Mouse (Mus musculus): ENCODE measurements around the gene Tuba3a. TPM values are rescaled to one million over a fixed set of nuclear protein-coding genes. Genes with fewer than 3 reads are reported as not detected.
"Not testable (repeated sequence)": the region's sequence is repeated elsewhere in the genome, so short reads cannot be mapped to it uniquely, and the experiment has no call there.

The Tuba3a gene
- polyA plus RNA-seq, 1 experiment from 2014 or later, result 0.10 TPM

GRCm38 (mm10) chr6:125297149-125297820 lies 11.4 kb upstream of the Tuba3a start:
- no peak for ATAC-seq
- Histone ChIP-seq H3K27me3 (replicated peaks; ENCODE audit: control insufficient read depth, insufficient read depth, low read length) (no peaks in the 10 kb centered on the region), H3K4me2 (ENCODE audit: low read length) (no peak overlapping the region), H3K4me3 (ENCODE audit: low read length) (no peak overlapping the region), H3K9me3 (ENCODE audit: control insufficient read depth, low read length) (no peaks in the 10 kb centered on the region; the same call in 1 of the 2 replicates), H3K27ac (ENCODE audit: low read depth, low read length) (no peak overlapping the region), H3K9ac (ENCODE audit: low read depth, low read length) (no peak overlapping the region), H3K4me1 (ENCODE audit: control insufficient read depth, insufficient read depth, low read depth, low read length) (no peaks in the 10 kb centered on the region), H3K36me3 (ENCODE audit: control insufficient read depth, insufficient read depth, low read length) (no peaks in the 10 kb centered on the region)
- 83% methylated on average over 5 of the region's 5 CpGs for WGBS

GRCm38 (mm10) chr6:125294049-125294448 lies 8.2 kb upstream of the Tuba3a start:
- Histone ChIP-seq H3K27me3 (replicated peaks; ENCODE audit: control insufficient read depth, insufficient read depth, low read length) (no peaks in the 10 kb centered on the region), H3K4me3 (ENCODE audit: low read length) (no peak overlapping the region), H3K4me2 (ENCODE audit: low read length) (no peak overlapping the region), H3K36me3 (ENCODE audit: control insufficient read depth, insufficient read depth, low read length) (no peaks in the 10 kb centered on the region), H3K9ac (ENCODE audit: low read depth, low read length) (no peak overlapping the region), H3K4me1 (ENCODE audit: control insufficient read depth, insufficient read depth, low read depth, low read length) (no peaks in the 10 kb centered on the region), H3K9me3 (ENCODE audit: control insufficient read depth, low read length) (no peaks in the 10 kb centered on the region; the same call in 1 of the 2 replicates), H3K27ac (ENCODE audit: low read depth, low read length) (no peak overlapping the region)
- 89% methylated on average over 4 of the region's 4 CpGs for WGBS
- no peak for ATAC-seq

- 94% methylated on average over 7 of the region's 7 CpGs for WGBS
- no peaks in the 10 kb centered on the region for H3K36me3 ChIP-seq (ENCODE audit: control insufficient read depth, insufficient read depth, low read length)
- ATAC-seq, result no peak
Measured at GRCm38 (mm10) chr6:125292256-125292655, 6.4 kb upstream of the Tuba3a start.

GRCm38 (mm10) chr6:125291329-125291728 lies 5.5 kb upstream of the Tuba3a start:
- H3K4me2 ChIP-seq (ENCODE audit: low read length), result no peak overlapping the region
- H3K9ac ChIP-seq (ENCODE audit: low read depth, low read length), result no peak overlapping the region
- H3K4me1 ChIP-seq (ENCODE audit: control insufficient read depth, insufficient read depth, low read depth, low read length), result no peaks in the 10 kb centered on the region
- H3K36me3 ChIP-seq (ENCODE audit: control insufficient read depth, insufficient read depth, low read length), result no peaks in the 10 kb centered on the region
- H3K9me3 ChIP-seq (ENCODE audit: control insufficient read depth, low read length), result no peaks in the 10 kb centered on the region; the same call in 1 of the 2 replicates
- H3K4me3 ChIP-seq (ENCODE audit: low read length), result no peak overlapping the region
- WGBS, result 84% methylated on average over 4 of the region's 4 CpGs
- no peak for ATAC-seq
- no peak overlapping the region for H3K27ac ChIP-seq (ENCODE audit: low read depth, low read length)
- no peaks in the 10 kb centered on the region for H3K27me3 ChIP-seq (replicated peaks; ENCODE audit: control insufficient read depth, insufficient read depth, low read length)

More at GRCm38 (mm10) chr6:125292256-125292655, 6.4 kb upstream of the Tuba3a start:
- Histone ChIP-seq H3K4me1 (ENCODE audit: control insufficient read depth, insufficient read depth, low read depth, low read length) (no peaks in the 10 kb centered on the region), H3K9ac (ENCODE audit: low read depth, low read length) (no peak overlapping the region), H3K4me2 (ENCODE audit: low read length) (no peak overlapping the region), H3K4me3 (ENCODE audit: low read length) (no peak overlapping the region), H3K27me3 (replicated peaks; ENCODE audit: control insufficient read depth, insufficient read depth, low read length) (no peaks in the 10 kb centered on the region), H3K27ac (ENCODE audit: low read depth, low read length) (no peak overlapping the region), H3K9me3 (ENCODE audit: control insufficient read depth, low read length) (no peaks in the 10 kb centered on the region; the same call in 1 of the 2 replicates)

- Histone ChIP-seq H3K4me2 (ENCODE audit: low read length) (no peak overlapping the region), H3K4me3 (ENCODE audit: low read length) (no peak overlapping the region), H3K9me3 (ENCODE audit: control insufficient read depth, low read length) (no peaks in the 10 kb centered on the region; the same call in 1 of the 2 replicates), H3K27ac (ENCODE audit: low read depth, low read length) (no peak overlapping the region), H3K4me1 (ENCODE audit: control insufficient read depth, insufficient read depth, low read depth, low read length) (no peaks in the 10 kb centered on the region), H3K36me3 (ENCODE audit: control insufficient read depth, insufficient read depth, low read length) (no peaks in the 10 kb centered on the region), H3K27me3 (replicated peaks; ENCODE audit: control insufficient read depth, insufficient read depth, low read length) (no peaks in the 10 kb centered on the region), H3K9ac (ENCODE audit: low read depth, low read length) (no peak overlapping the region)
- ATAC-seq, result no peak
- WGBS, result 75% methylated on average over 5 of the region's 5 CpGs
Measured at GRCm38 (mm10) chr6:125288730-125289129, 2.9 kb upstream of the Tuba3a start.

- Histone ChIP-seq H3K9ac (ENCODE audit: low read depth, low read length) (no peak overlapping the region), H3K4me2 (ENCODE audit: low read length) (no peak overlapping the region), H3K27me3 (replicated peaks; ENCODE audit: control insufficient read depth, insufficient read depth, low read length) (no peaks in the 10 kb centered on the region), H3K27ac (ENCODE audit: low read depth, low read length) (no peak overlapping the region), H3K4me1 (ENCODE audit: control insufficient read depth, insufficient read depth, low read depth, low read length) (no peaks in the 10 kb centered on the region), H3K36me3 (ENCODE audit: control insufficient read depth, insufficient read depth, low read length) (no peaks in the 10 kb centered on the region), H3K9me3 (ENCODE audit: control insufficient read depth, low read length) (no peaks in the 10 kb centered on the region), H3K4me3 (ENCODE audit: low read length) (no peak overlapping the region)
- WGBS, result 79% methylated on average over 4 of the region's 4 CpGs
- no peak for ATAC-seq
Measured at GRCm38 (mm10) chr6:125286944-125287343, 1.1 kb upstream of the Tuba3a start.

DNA sequence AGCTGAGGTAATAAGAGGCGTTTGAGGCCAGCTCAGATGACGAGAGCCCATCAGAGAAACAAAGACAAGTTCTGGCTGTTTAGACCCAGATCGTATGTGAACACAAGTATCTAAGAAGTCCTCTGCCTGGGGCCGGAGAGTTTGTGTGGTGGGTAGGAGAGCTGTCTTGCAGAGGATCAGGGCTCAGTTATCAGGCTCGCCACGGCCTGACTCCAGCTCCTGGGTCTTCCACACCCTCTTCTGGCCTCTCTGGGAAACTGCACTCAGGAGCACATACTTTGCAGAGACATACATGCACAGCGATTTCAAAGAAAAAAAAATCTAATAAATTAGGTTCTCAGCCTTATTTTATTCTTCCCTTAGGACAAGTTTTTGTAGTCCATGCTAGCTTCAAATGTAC lies 1.1 kb downstream of the Tuba3a start:
- WGBS, result 96% methylated on average over 7 of the region's 7 CpGs
- no peak for ATAC-seq
- Histone ChIP-seq H3K4me3 (ENCODE audit: low read length) (no peak overlapping the region), H3K9ac (ENCODE audit: low read depth, low read length) (no peak overlapping the region), H3K27ac (ENCODE audit: low read depth, low read length) (no peak overlapping the region), H3K4me1 (ENCODE audit: control insufficient read depth, insufficient read depth, low read depth, low read length) (no peaks in the 10 kb centered on the region), H3K9me3 (ENCODE audit: control insufficient read depth, low read length) (no peaks in the 10 kb centered on the region), H3K27me3 (replicated peaks; ENCODE audit: control insufficient read depth, insufficient read depth, low read length) (no peaks in the 10 kb centered on the region), H3K4me2 (ENCODE audit: low read length) (no peak overlapping the region), H3K36me3 (ENCODE audit: control insufficient read depth, insufficient read depth, low read length) (no peaks in the 10 kb centered on the region)

- Histone ChIP-seq H3K36me3 (ENCODE audit: control insufficient read depth, insufficient read depth, low read length) (no peaks in the 10 kb centered on the region), H3K4me2 (ENCODE audit: low read length) (no peak overlapping the region), H3K4me3 (ENCODE audit: low read length) (no peak overlapping the region), H3K4me1 (ENCODE audit: control insufficient read depth, insufficient read depth, low read depth, low read length) (no peaks in the 10 kb centered on the region), H3K9ac (ENCODE audit: low read depth, low read length) (no peak overlapping the region), H3K27ac (ENCODE audit: low read depth, low read length) (no peak overlapping the region), H3K9me3 (ENCODE audit: control insufficient read depth, low read length) (no peaks in the 10 kb centered on the region), H3K27me3 (replicated peaks; ENCODE audit: control insufficient read depth, insufficient read depth, low read length) (no peaks in the 10 kb centered on the region)
- WGBS, result 55% methylated on average over 8 of the region's 8 CpGs
- ATAC-seq, result no peak
Measured at GRCm38 (mm10) chr6:125284250-125284649, 1.6 kb downstream of the Tuba3a start.

DNA sequence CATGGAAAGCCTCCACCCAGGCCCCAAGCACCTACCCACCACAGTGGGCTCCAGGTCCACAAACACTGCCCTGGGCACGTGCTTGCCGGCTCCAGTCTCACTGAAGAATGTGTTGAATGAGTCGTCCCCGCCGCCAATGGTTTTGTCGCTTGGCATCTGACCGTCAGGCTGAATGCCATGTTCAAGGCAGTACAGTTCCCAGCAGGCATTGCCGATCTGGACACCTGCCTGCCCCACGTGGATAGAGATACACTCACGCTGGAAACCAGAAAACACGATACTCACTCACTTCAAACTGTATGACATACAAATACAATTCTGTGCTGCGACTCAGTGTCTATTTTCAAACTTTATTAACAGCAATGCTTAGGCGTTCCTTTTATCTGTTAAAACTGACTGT lies 3.1 kb downstream of the Tuba3a start:
- H3K27ac ChIP-seq (ENCODE audit: low read depth, low read length); H3K4me1 ChIP-seq (ENCODE audit: control insufficient read depth, insufficient read depth, low read depth, low read length); ATAC-seq; H3K9ac ChIP-seq (ENCODE audit: low read depth, low read length); H3K9me3 ChIP-seq (ENCODE audit: control insufficient read depth, low read length); H3K36me3 ChIP-seq (ENCODE audit: control insufficient read depth, insufficient read depth, low read length); H3K4me2 ChIP-seq (ENCODE audit: low read length); H3K27me3 ChIP-seq (replicated peaks; ENCODE audit: control insufficient read depth, insufficient read depth, low read length); H3K4me3 ChIP-seq (ENCODE audit: low read length): not testable (repeated sequence)
- 90% methylated on average over 12 of the region's 13 CpGs for WGBS

Data from hindbrain, embryonic 16.5 days (tissue).